Mouse (Mus musculus): ENCODE measurements at regions not wholly inside any gene's neighbourhood (a gene's known extent, or its start where the extent isn't known, plus 50 kb on each side); places are given as distances from the start of the nearest gene placed in this dataset.

DNA sequence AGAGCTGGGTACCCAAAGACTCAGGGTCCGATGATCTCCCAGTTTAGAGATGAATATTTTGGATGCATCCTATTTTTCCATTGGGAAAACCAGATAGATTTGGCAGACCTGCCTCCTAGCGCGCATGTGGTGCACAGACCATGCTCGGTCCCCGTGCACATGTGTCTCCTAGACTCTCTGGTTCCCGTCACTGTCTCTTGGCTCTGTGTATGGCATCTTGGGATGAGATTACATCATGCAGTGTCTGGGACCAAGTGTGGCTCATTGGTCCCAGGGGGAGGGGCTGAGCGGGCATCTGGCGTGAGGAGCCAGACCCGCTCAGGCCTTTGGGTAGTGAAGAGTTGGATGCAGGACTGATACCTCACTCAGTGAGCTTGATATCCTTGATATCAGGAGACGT, 204.3 kb upstream of the Msx2 start:
- Histone ChIP-seq H3K36me3 (replicated peaks; ENCODE audit: control insufficient read depth, insufficient read depth, low read length) (no peaks in the 10 kb centered on the region), H3K4me3 (ENCODE audit: low read depth, low read length) (no peak overlapping the region), H3K4me1 (ENCODE audit: control insufficient read depth, insufficient read depth) (no peaks in the 10 kb centered on the region), H3K27me3 (ENCODE audit: control insufficient read depth, insufficient read depth, low read length) (0 out of 2 replicates have a peak, but pooled peaks cover 3% of the 10 kb centered on the region), H3K9me3 (replicated peaks; ENCODE audit: control insufficient read depth, low read length) (no peaks in the 10 kb centered on the region), H3K27ac (ENCODE audit: low read depth) (no peak overlapping the region), H3K4me2 (ENCODE audit: low read depth, low read length) (no peak overlapping the region), H3K9ac (replicated peaks; ENCODE audit: low read depth, low read length) (no peak overlapping the region)
- TF ChIP-seq CTCF (IDR thresholded peaks at IDR 0.05; ENCODE audit: low read depth) (no peak), EP300 (IDR thresholded peaks at IDR 0.05; ENCODE audit: low read depth) (no peak)
- 81% methylated on average over 10 of the region's 10 CpGs for WGBS
- DNase-seq (ENCODE audit: low spot score) (no peak), ATAC-seq (ENCODE audit: insufficient read depth, low read depth) (no peak)

DNA sequence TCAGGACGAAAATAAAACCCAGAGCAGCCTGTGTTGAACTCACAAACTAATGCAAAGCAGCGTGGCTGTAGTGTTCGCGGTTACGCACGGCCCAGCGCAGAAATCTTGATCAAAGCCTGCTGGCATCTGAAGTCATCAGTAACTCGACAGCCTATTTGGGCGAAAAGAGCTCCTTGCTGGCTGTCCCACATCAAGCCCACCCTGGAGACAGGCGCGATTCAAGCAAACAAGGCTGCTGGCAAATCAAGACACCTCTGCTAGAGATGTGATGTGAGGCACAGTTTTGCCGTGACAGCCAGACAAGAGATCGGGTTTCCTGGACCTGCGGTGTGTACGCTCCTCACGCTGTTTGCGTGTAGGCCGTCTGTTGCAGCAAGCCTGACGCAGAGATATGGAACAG, 197.5 kb upstream of the Msx2 start:
- no peak; the same call in 1 of the 2 replicates for ATAC-seq (ENCODE audit: insufficient read depth, low read depth)

DNA sequence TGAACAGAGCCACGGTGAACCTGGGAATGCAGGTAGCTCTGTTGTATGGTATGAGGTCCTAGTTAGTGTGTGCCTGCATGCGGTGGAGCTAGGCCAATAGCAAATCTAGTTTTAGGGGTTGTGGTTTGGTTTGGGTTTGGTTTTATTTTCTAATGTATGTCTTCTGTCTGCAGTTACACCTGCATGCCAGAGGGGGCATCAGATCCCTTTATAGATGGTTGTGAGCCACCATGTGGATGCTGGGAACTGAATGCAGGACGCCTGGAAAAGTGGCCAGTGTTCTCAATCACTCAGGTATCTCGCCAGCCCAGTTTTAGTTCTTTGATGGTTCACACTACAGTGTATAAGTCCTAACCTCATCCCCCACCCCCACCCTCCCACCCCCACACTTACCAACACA, 194.6 kb upstream of the Msx2 start:
- TF ChIP-seq EP300 (IDR thresholded peaks at IDR 0.05; ENCODE audit: low read depth) (no peak), CTCF (IDR thresholded peaks at IDR 0.05; ENCODE audit: low read depth) (no peak)
- no peaks in the 10 kb centered on the region for H3K36me3 ChIP-seq (replicated peaks; ENCODE audit: control insufficient read depth, insufficient read depth, low read length)
- ATAC-seq (ENCODE audit: insufficient read depth, low read depth) (no peak), DNase-seq (ENCODE audit: low spot score) (no peak)
- no peak overlapping the region for H3K4me3 ChIP-seq (ENCODE audit: low read depth, low read length)
- H3K9me3 ChIP-seq (replicated peaks; ENCODE audit: control insufficient read depth, low read length) = no peaks in the 10 kb centered on the region
- H3K27me3 ChIP-seq (ENCODE audit: control insufficient read depth, insufficient read depth, low read length) = peaks cover 11% of the 10 kb centered on the region; the same call in 1 of the 2 replicates
- no peak overlapping the region for H3K4me2 ChIP-seq (ENCODE audit: low read depth, low read length)
- no peak overlapping the region for H3K9ac ChIP-seq (replicated peaks; ENCODE audit: low read depth, low read length)
- no peak overlapping the region for H3K27ac ChIP-seq (ENCODE audit: low read depth)
- WGBS = 93% methylated on average over 4 of the region's 4 CpGs
- H3K4me1 ChIP-seq (ENCODE audit: control insufficient read depth, insufficient read depth) = 0 out of 2 replicates have a peak, but pooled peaks cover 10% of the 10 kb centered on the region

More for the DNA sequence above, 197.5 kb upstream of the Msx2 start:
- TF ChIP-seq CTCF (IDR thresholded peaks at IDR 0.05; ENCODE audit: low read depth) = no peak
- no peak for TF ChIP-seq EP300 (IDR thresholded peaks at IDR 0.05; ENCODE audit: low read depth)
- no peak for DNase-seq (ENCODE audit: low spot score)
- WGBS = 49% methylated on average over 19 of the region's 19 CpGs
- Histone ChIP-seq H3K4me3 (ENCODE audit: low read depth, low read length) (no peak overlapping the region), H3K36me3 (replicated peaks; ENCODE audit: control insufficient read depth, insufficient read depth, low read length) (no peaks in the 10 kb centered on the region), H3K27ac (ENCODE audit: low read depth) (no peak overlapping the region), H3K9me3 (replicated peaks; ENCODE audit: control insufficient read depth, low read length) (no peaks in the 10 kb centered on the region), H3K9ac (replicated peaks; ENCODE audit: low read depth, low read length) (no peak overlapping the region), H3K27me3 (ENCODE audit: control insufficient read depth, insufficient read depth, low read length) (peaks cover 7% of the 10 kb centered on the region; the same call in 1 of the 2 replicates), H3K4me1 (ENCODE audit: control insufficient read depth, insufficient read depth) (0 out of 2 replicates have a peak, but pooled peaks cover 2% of the 10 kb centered on the region), H3K4me2 (ENCODE audit: low read depth, low read length) (no peak overlapping the region)

DNA sequence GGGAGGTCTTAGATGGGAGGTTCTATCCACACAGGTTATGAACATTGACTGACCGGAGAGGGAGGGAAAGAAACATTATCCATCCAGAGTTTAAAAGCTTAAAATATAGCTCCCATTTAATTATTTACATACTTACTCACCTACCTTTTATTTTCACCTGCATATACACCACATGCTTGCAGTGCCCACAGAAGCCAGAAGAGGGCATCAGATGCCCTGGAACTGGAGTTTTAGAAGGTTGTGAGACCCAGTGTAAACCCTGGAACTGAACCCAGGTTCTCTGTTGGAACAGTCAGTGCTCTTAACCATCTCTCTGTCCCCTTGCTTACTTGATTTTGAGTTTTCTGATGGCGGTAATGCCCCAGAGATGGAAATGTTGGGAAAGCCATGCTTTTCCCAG, 192.7 kb upstream of the Msx2 start:
- DNase-seq (ENCODE audit: low spot score) (no peak), ATAC-seq (ENCODE audit: insufficient read depth, low read depth) (no peak)
- no peak for TF ChIP-seq CTCF (IDR thresholded peaks at IDR 0.05; ENCODE audit: low read depth)
- no peak for TF ChIP-seq EP300 (IDR thresholded peaks at IDR 0.05; ENCODE audit: low read depth)
- Histone ChIP-seq H3K9me3 (replicated peaks; ENCODE audit: control insufficient read depth, low read length) (no peaks in the 10 kb centered on the region), H3K4me3 (ENCODE audit: low read depth, low read length) (no peak overlapping the region), H3K27me3 (ENCODE audit: control insufficient read depth, insufficient read depth, low read length) (0 out of 2 replicates have a peak, but pooled peaks cover 7% of the 10 kb centered on the region), H3K4me2 (ENCODE audit: low read depth, low read length) (no peak overlapping the region), H3K9ac (replicated peaks; ENCODE audit: low read depth, low read length) (no peak overlapping the region), H3K27ac (ENCODE audit: low read depth) (no peak overlapping the region), H3K36me3 (replicated peaks; ENCODE audit: control insufficient read depth, insufficient read depth, low read length) (no peaks in the 10 kb centered on the region), H3K4me1 (ENCODE audit: control insufficient read depth, insufficient read depth) (0 out of 2 replicates have a peak, but pooled peaks cover 8% of the 10 kb centered on the region)
- 94% methylated on average over 2 of the region's 2 CpGs for WGBS

DNA sequence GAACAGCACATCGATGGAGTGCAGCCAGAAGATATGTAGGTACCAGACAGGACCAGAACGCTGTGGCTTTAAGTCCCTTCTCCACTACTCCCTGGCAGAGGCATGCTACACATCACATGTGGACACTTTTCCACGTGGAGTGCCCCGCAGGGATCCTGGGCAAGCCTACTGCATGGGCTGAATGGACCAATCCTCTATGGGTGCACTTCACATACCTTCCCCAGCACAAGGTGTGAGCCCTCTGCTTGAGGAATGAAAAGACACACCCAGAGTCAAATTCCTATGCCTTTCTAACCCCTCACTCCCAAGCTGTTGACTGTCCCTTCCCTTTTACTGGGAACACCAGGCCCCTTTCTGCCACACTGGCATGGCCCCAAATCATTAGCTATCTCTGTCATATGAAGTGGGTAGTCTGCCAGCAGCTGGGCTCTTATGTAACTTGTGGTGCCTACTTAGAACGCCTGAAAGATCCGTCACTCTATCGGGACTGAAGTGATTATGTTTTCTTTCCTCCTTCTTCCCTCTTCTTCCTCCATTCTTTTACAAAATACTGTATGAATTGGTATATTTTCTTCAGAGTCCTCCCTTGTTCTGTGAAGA, 191.9 kb upstream of the Msx2 start:
- H3K9ac ChIP-seq (replicated peaks; ENCODE audit: low read depth, low read length) = no peak overlapping the region
- H3K27me3 ChIP-seq (ENCODE audit: control insufficient read depth, insufficient read depth, low read length) = 0 out of 2 replicates have a peak, but pooled peaks cover 7% of the 10 kb centered on the region
- ATAC-seq (ENCODE audit: insufficient read depth, low read depth) (peak; percentile 55), DNase-seq (ENCODE audit: low spot score) (peak; percentile 58)
- H3K36me3 ChIP-seq (replicated peaks; ENCODE audit: control insufficient read depth, insufficient read depth, low read length) = no peaks in the 10 kb centered on the region
- H3K4me2 ChIP-seq (ENCODE audit: low read depth, low read length) = no peak overlapping the region
- H3K4me3 ChIP-seq (ENCODE audit: low read depth, low read length) = no peak overlapping the region
- TF ChIP-seq EP300 (IDR thresholded peaks at IDR 0.05; ENCODE audit: low read depth) (no peak), CTCF (IDR thresholded peaks at IDR 0.05; ENCODE audit: low read depth) (no peak)
- no peak overlapping the region for H3K27ac ChIP-seq (ENCODE audit: low read depth)
- no peaks in the 10 kb centered on the region for H3K9me3 ChIP-seq (replicated peaks; ENCODE audit: control insufficient read depth, low read length)
- 50% methylated on average over 7 of the region's 7 CpGs for WGBS
- H3K4me1 ChIP-seq (ENCODE audit: control insufficient read depth, insufficient read depth) = 0 out of 2 replicates have a peak, but pooled peaks cover 8% of the 10 kb centered on the region

DNA sequence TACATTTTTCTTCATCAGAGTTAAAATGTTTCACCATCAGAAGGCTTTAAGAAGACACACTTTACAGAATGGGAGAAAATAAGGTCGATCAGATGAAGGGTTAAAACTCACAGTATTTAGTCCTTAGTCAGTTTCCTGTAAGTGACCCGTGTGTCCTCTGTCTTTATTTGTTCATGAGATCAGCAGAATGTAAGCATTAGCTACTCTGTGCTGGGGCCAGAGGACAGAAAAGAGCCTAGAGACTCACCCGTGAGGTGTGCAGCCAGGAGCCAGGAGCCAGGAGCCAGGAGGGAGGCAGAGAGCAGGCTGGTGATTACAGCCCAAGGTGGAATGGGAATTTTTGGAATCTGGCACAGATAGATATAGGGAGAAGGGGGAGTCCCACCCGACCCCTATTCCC, 180.0 kb upstream of the Msx2 start:
- H3K9me3 ChIP-seq (replicated peaks; ENCODE audit: control insufficient read depth, low read length) = no peaks in the 10 kb centered on the region
- H3K9ac ChIP-seq (replicated peaks; ENCODE audit: low read depth, low read length) = no peak overlapping the region
- H3K4me3 ChIP-seq (ENCODE audit: low read depth, low read length) = no peak overlapping the region
- no peak overlapping the region for H3K27ac ChIP-seq (ENCODE audit: low read depth)
- H3K4me1 ChIP-seq (ENCODE audit: control insufficient read depth, insufficient read depth) = no peaks in the 10 kb centered on the region
- no peak overlapping the region for H3K4me2 ChIP-seq (ENCODE audit: low read depth, low read length)
- 26% methylated on average over 4 of the region's 4 CpGs for WGBS
- TF ChIP-seq EP300 (IDR thresholded peaks at IDR 0.05; ENCODE audit: low read depth) = no peak
- no peaks in the 10 kb centered on the region for H3K27me3 ChIP-seq (ENCODE audit: control insufficient read depth, insufficient read depth, low read length)
- DNase-seq (ENCODE audit: low spot score) (no peak), ATAC-seq (ENCODE audit: insufficient read depth, low read depth) (no peak)
- no peaks in the 10 kb centered on the region for H3K36me3 ChIP-seq (replicated peaks; ENCODE audit: control insufficient read depth, insufficient read depth, low read length)
